Mouse (Mus musculus) kidney, embryonic 16.5 days (tissue): Measurements from ENCODE around the gene Smg6. TPM values are rescaled to one million over a fixed set of nuclear protein-coding genes. Genes with fewer than 3 reads are reported as not detected.
A peak's percentile ranks its signal among the peaks of the same experiment; 100 is the strongest.

Source experiments
- ATAC-seq: fragments of 200-750 bp; cut with Nextera tagmentation; 2 replicates; pipeline ENCODE4 v1.8.0; 2017; ENCODE audit warnings: moderate TSS enrichment; ENCODE audit not compliant: low FRiP score, low TSS enrichment
- H3K27ac ChIP-seq: fragments of 300-500 bp; sonication (generic); 2 replicates; pipeline ENCODE4 v1.5.1; 2014; ENCODE audit warnings: low read length
- H3K27me3 ChIP-seq: fragments of 300-500 bp; sonication (generic); 2 replicates; pipeline ENCODE4 v1.6.1; 2014; ENCODE audit warnings: low read length, control low read depth, mixed read lengths; ENCODE audit not compliant: insufficient read depth
- H3K36me3 ChIP-seq: fragments of 300-500 bp; sonication (generic); 2 replicates; pipeline ENCODE4 v1.6.1; 2014; ENCODE audit warnings: low read length, control low read depth, mixed read lengths; ENCODE audit not compliant: insufficient read depth
- H3K4me1 ChIP-seq: fragments of 300-500 bp; sonication (generic); 2 replicates; pipeline ENCODE4 v1.6.1; 2014; ENCODE audit warnings: low read length, control low read depth, mixed read lengths; ENCODE audit not compliant: insufficient read depth
- H3K4me2 ChIP-seq: fragments of 300-500 bp; sonication (generic); replicated peaks from 2 replicates; pipeline ENCODE4 v1.6.1; 2014; ENCODE audit warnings: low read depth, low read length
- H3K4me3 ChIP-seq: fragments of 300-500 bp; sonication (generic); 2 replicates; pipeline ENCODE4 v1.5.1; 2014; ENCODE audit warnings: mild to moderate bottlenecking, low read length
- H3K9ac ChIP-seq: fragments of 300-500 bp; sonication (generic); replicated peaks from 2 replicates; pipeline ENCODE4 v1.6.1; 2014; ENCODE audit warnings: low read length
- H3K9me3 ChIP-seq: fragments of 300-500 bp; sonication (generic); 2 replicates; pipeline ENCODE4 v1.6.1; 2016; ENCODE audit warnings: low read length, control low read depth
- WGBS: fragments of 180-500 bp; shearing (Covaris S2); extraction: QIAGEN DNeasy Blood & Tissue Kit; methylation state at CpG from one replicate; pipeline ENCODE4 v1.1.7; 2014; 5-methylcytosine and 5-hydroxymethylcytosine counted together
- polyA plus RNA-seq: library from polyadenylated mRNA; unstranded; fragments of >200 nt; fragmentation: Nextera tagmentation; extraction: Ambion mirVana; gene quantifications from 2 replicates; pipeline ENCODE4 v1.2.1, GENCODE M21; 2015

Gene Smg6
- polyA plus RNA-seq, 1 experiment from 2014 or later, result 17.9 TPM

DNA sequence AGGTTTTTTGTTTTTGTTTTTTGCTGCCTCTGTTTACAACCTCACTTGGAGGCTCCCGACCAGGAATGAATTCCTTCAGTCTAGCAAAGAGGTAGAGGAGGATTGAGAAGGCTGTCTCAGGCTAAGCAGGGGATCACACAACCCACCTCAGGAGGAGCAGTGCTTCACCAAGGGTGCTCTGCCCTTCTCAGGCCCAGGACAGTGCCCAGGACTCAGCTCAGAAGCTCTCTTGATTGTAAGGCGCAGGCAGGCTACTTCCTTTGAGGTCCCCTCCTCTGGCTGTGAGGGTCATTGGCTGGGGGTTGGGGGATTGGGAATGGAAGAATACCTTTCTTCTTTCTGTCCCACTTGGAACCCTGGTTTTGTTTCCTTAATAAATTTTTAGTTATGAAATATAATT lies 238.4 kb downstream of the Smg6 start:
- Histone ChIP-seq H3K9ac (peak overlapping the region; percentile 77), H3K27me3 (peaks cover 39% of the 10 kb centered on the region), H3K27ac (peak overlapping the region; percentile 92), H3K36me3 (peaks cover 40% of the 10 kb centered on the region), H3K4me3 (peak overlapping the region; percentile 76), H3K9me3 (no peaks in the 10 kb centered on the region), H3K4me1 (peaks cover 49% of the 10 kb centered on the region), H3K4me2 (peak overlapping the region; percentile 90)
- 54% methylated on average over 2 of the region's 2 CpGs for WGBS
- no peak for ATAC-seq

DNA sequence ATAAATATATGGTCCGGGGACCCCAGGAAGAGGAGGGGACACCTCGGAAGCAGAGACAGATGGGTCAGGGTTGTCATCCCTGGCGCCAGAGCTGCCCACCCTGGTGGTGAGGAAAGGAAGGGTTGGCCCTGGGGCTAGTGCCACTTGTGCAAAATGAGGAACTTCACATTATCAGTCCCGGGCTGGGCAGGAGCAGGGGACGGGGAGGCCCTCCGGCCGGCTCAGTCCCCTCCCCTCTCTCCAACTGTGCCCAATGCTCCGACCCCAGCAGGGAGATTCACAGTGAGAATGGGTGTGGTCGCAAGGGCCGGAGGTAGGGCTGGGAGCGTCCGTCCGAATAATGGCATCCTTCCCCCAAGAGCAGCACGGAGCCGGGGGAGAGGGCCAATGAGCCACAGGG lies 239.1 kb downstream of the Smg6 start:
- 13% methylated on average over 15 of the region's 15 CpGs for WGBS
- Histone ChIP-seq H3K4me2 (peak overlapping the region; percentile 90), H3K9me3 (no peaks in the 10 kb centered on the region), H3K27ac (peak overlapping the region; percentile 92), H3K4me1 (peaks cover 54% of the 10 kb centered on the region), H3K9ac (peak overlapping the region; percentile 77), H3K4me3 (peak overlapping the region; percentile 76), H3K27me3 (peaks cover 46% of the 10 kb centered on the region), H3K36me3 (peaks cover 34% of the 10 kb centered on the region)
- ATAC-seq, result no peak

DNA sequence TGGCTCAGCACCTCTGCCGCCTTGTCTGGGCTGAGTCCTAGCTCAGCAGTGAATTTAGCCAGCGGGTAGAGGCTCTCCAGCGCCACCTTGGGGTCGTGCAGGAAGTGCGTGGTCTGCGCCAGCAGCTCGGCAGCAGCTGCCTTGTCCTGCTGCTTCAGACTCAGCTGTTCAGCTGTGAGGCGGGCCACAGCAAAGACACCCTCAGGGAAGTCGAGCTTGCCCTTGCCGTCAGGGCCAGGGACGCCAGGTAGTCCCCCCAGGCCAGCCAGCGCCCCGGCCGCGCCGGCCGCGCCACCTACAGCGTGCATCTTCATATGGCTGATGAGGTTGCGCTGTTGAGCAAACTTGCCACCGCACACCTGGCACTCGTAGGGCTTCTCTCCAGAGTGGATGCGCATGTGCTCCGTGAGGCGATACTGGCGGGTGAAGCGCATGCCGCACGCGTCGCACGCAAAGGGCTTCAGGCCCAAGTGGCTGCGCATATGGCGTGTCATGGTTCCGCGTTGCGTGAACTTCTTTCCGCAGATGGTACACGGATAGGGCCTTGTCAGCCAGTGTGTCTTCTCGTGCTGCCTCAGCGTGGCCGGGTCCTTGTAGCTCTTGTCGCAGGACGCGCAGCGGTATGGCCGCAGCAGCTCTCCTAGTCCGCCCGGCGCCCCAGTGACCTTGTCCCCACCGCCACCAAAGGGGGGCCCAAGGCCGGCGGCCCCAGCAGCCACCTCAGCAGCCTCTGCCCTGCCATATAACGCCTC lies 240.0 kb downstream of the Smg6 start:
- H3K27me3 ChIP-seq, result peaks cover 52% of the 10 kb centered on the region
- WGBS, result 9% methylated on average over 54 of the region's 54 CpGs
- peaks cover 58% of the 10 kb centered on the region for H3K4me1 ChIP-seq
- H3K27ac ChIP-seq, result peak overlapping the region; percentile 92
- H3K4me3 ChIP-seq, result peak overlapping the region; percentile 76
- no peak for ATAC-seq
- peaks cover 28% of the 10 kb centered on the region for H3K36me3 ChIP-seq
- peak overlapping the region; percentile 90 for H3K4me2 ChIP-seq
- H3K9me3 ChIP-seq, result no peaks in the 10 kb centered on the region
- peak overlapping the region; percentile 77 for H3K9ac ChIP-seq

DNA sequence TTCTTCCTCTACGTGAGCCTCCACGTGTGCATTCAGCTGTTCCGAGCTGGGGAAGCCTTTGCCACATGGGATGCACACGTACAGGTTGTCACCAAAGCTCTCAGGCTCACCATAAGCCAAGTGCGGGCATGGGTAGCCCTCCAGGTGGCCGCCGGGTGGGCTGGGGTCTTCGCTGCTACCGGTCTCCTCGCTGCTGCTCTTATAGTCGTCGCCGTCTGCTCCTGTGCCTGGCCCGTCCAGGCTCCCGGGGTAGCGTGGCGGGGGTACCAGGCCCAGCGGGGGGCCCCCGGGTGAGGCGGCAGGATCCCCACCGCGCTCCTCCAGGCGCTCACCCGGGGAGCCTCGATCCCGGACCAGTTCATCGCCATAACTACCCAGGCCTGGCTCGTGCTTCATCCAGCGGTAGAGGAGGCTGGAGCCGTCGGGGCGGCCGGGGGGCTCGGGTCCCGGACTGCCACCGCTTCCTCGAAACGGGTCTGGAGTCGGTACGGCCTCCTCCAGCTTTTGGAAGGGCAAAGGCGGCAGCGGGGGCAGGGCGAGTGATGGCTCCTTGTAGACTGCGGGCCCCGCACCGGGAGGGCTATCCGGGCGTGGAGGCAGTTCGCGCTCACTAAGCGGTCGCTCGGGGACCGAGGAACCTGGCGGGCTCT lies 240.7 kb downstream of the Smg6 start:
- Histone ChIP-seq H3K4me2 (peak overlapping the region; percentile 90), H3K4me1 (peaks cover 62% of the 10 kb centered on the region), H3K4me3 (peak overlapping the region; percentile 76), H3K27me3 (peaks cover 59% of the 10 kb centered on the region), H3K9ac (peak overlapping the region; percentile 77), H3K36me3 (peaks cover 26% of the 10 kb centered on the region), H3K9me3 (no peaks in the 10 kb centered on the region), H3K27ac (peak overlapping the region; percentile 92)
- no peak for ATAC-seq
- 9% methylated on average over 55 of the region's 55 CpGs for WGBS

DNA sequence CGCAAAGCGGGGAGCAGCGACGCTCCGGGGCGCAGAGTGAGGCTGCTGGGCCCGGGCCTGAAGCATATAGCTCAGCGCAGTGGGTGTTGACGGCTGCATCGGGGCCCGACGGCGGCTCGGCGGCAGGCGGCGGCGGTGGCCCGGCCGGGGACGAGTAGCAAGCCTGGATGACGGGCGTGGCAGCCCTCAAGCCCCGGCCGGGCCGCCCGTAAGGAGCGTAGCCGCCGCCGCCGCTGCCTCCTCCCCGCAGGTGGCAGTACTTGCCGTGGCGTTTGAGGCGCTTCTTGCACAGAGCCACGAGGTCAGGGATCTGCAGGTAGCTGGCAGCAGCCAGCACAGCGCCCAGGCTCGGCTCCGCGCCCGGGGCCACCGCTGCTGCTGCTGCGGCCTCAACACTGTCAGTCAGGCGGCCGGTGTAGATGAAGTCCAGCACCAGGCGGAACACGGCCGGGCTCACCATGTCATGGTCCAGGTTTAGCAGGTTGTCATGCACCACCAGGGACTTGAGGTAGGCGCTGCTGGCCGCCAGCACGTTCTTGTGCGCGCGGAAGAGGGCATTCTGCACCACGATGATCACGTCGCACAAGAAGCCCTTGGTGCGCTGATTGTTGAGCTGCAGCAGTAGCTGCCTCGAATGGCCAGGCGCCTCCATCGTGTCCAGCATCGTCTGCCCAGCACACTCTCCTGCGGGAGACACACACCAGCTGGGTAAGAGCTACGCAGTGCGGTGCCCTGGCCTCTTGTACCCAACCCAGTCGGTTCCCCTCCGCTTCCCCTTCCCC lies 241.4 kb downstream of the Smg6 start:
- H3K36me3 ChIP-seq, result peaks cover 20% of the 10 kb centered on the region
- ATAC-seq, result no peak
- peak overlapping the region; percentile 90 for H3K4me2 ChIP-seq
- peak overlapping the region; percentile 77 for H3K9ac ChIP-seq
- 4% methylated on average over 63 of the region's 68 CpGs for WGBS
- H3K4me1 ChIP-seq, result peaks cover 63% of the 10 kb centered on the region
- H3K9me3 ChIP-seq, result no peaks in the 10 kb centered on the region
- peak overlapping the region; percentile 76 for H3K4me3 ChIP-seq
- H3K27ac ChIP-seq, result peak overlapping the region; percentile 92
- H3K27me3 ChIP-seq, result peaks cover 66% of the 10 kb centered on the region

DNA sequence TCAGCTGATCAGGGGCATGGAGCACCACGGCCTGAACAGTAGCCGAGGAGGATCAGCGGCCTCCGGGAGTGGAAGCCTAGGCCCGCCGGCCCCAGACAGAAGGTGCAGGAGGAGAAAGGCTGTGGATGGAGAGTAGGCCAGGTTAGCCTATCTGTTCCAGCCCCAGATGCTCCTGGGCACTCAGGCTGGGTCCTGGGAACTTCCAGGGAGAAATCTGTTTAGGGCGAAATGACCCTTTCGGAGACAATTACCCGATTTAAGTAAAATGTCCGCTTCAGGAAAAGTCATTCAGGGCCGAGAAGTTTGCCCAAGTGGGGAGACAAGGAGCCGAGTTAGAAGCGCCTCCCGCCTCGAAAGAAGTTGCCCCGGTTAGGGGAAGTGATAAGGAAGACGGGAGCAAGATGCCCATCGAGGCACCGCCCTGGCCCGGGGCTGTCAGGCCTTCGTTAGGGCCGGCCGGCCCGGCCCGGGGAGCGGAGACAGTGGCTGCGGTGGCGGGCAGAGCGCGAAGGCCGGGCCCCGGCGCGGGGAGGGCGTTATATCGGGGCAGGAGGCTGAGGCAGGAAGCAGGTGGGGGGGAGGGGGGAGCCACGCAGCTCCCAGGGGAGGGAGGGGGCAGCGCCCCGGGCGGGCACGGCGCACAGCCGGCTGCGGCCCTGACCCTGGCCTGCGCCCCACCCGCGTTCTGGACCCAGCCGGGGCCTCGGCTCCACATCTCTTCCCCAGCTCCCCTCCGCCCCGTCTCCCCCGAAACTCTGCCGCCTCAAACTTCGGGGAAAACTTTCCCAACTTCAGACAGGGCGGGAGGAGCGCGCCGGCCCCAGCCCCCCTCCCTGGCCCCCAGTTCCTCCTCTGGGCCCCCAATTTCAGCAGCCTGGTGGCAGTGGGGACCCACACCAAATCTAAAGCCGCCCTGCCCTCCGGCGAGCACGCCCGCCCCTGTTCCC lies 242.3 kb downstream of the Smg6 start:
- peaks cover 75% of the 10 kb centered on the region for H3K27me3 ChIP-seq
- peak overlapping the region; percentile 77 for H3K9ac ChIP-seq
- peak overlapping the region; percentile 92 for H3K27ac ChIP-seq
- peak overlapping the region; percentile 76 for H3K4me3 ChIP-seq
- H3K36me3 ChIP-seq, result peaks cover 14% of the 10 kb centered on the region; the same call in 1 of the 2 replicates
- peak overlapping the region; percentile 90 for H3K4me2 ChIP-seq
- H3K9me3 ChIP-seq, result no peaks in the 10 kb centered on the region
- H3K4me1 ChIP-seq, result peaks cover 65% of the 10 kb centered on the region
- WGBS, result 2% methylated on average over 48 of the region's 63 CpGs
- ATAC-seq, result no peak

DNA sequence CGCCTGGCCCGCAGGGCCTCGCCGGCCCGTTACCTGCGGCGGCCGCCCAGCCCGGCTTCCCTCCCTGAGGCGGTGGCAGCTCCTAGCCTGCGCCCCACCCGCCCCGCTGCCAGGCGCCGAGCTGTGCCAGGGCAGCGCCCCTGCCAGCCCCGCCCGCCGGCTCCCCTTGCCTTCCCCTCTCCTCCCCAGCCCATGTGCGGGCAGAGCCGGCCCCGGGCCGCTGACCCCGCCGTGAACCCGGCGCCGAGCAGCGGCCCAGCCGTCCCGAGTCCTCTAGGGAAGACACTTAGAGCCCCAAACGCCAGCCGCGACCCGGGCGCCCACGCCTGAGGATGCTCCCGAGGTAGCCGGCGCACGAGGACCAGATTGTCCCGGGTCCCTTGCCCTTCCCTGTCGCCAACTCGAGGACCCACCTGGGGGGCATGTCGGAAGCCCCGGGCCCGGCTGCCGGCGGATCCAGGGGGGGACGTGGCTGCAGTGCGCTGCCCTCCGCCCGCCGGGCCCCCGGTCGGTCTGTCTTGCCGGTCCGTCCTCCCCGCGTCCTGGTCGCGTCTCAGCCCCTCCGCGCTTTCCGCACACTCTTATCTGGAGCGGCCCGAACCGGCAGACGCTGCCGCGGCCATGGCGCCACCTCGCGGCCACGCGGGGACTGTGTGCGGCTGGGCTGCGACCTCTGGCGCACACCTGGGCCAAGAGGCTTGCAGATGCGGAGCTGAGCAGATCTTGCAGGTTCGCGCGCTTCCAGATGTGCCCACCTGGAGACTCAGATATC lies 243.2 kb downstream of the Smg6 start:
- 0% methylated on average over 75 of the region's 83 CpGs for WGBS
- Histone ChIP-seq H3K4me2 (peak overlapping the region; percentile 90), H3K4me1 (peaks cover 66% of the 10 kb centered on the region), H3K27ac (peak overlapping the region; percentile 92), H3K9ac (peak overlapping the region; percentile 77), H3K27me3 (peaks cover 78% of the 10 kb centered on the region), H3K4me3 (peak overlapping the region; percentile 76), H3K9me3 (no peaks in the 10 kb centered on the region), H3K36me3 (peaks cover 5% of the 10 kb centered on the region; the same call in 1 of the 2 replicates)
- peak; percentile 27; the same call in 1 of the 2 replicates for ATAC-seq

DNA sequence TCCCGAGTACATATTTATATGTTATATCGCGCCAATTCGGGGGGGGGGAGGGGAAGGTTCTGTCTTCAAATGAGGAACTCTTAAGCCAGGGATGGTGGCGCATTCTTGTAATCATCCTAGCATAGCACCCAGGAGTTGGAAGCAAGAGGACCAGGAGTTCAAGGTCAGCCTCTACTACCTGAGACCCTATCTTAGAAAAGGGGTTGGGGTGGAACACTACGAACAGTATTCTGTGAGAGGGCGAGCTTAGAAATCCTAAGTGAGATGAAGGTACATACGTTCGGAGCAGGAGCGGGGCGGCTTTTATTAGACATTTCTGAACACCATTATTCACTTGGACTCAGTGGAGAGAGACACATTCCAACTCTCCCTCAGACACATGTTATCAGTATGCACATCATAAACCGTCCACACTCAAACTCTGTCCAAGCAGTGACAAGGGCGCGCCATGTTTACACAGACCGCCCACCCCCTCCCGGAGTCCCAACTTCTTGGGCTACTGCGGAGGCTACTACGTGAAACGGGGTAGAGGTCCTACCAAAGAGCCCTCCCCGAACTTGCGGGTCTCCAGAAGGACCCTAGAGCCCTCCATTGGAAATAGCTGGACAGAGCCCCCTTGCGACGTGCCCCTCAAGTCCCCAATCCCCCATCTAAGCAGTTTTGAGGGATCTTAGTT lies 243.9 kb downstream of the Smg6 start, which contains the start of gene Hic1:
Hic1 (minus strand) TSS at position 115 of the 676 bp plus-strand sequence.
- peak within 1 kb of the TSS; percentile 77 for H3K9ac ChIP-seq
- H3K4me2 ChIP-seq, result peak within 1 kb of the TSS; percentile 90
- H3K4me3 ChIP-seq, result peak within 1 kb of the TSS; percentile 76
- peaks cover 72% of the 10 kb centered on the region for H3K27me3 ChIP-seq
- peaks cover 69% of the 10 kb centered on the region for H3K4me1 ChIP-seq
- peak within 1 kb of the TSS; percentile 92 for H3K27ac ChIP-seq
- ATAC-seq, result no peak
- H3K9me3 ChIP-seq, result no peaks in the 10 kb centered on the region
- 3% methylated on average over 23 of the region's 23 CpGs for WGBS
- H3K36me3 ChIP-seq, result peaks cover 5% of the 10 kb centered on the region; the same call in 1 of the 2 replicates
